Mouse (Mus musculus): ENCODE results near the gene Sys1.

DNA sequence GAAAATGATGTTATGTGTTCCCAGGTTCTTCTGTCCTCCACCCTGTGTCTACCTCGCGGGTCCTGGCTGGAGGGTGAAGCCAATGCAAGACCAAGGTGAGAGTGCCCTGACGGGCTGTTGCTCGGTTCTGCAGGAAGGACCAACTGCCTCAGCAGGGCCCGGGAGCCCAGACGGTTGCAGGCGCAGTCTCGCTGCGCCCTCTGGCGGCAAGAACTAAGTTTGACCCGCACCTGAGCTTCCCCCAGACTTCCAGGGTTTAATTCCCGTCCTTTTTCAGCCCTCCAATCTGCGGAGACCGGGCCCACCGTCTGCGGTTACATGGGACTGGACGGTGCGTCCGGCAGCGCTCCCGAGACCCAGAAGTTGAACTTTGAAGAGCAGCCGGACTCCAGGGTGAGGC lies 49.1 kb upstream of the Sys1 start:
- TF ChIP-seq CTCF (IDR thresholded peaks at IDR 0.05; ENCODE audit: low read depth) (peak; percentile 93), EP300 (optimal IDR thresholded peaks at IDR 0.05) (no peak)
